Mouse (Mus musculus) activated CD4-positive, CD25-positive, alpha-beta regulatory T cell, adult 9 weeks (primary cell): ENCODE data around the gene Vangl1. TPM values are rescaled to one million over a fixed set of nuclear protein-coding genes. Genes with fewer than 3 reads are reported as not detected.

Experiments used
- polyA plus RNA-seq: library from polyadenylated mRNA; unstranded; fragments of 100-300 nt; shearing (Covaris generic); gene quantifications from one replicate; pipeline ENCODE4 v1.2.1, GENCODE M21; 2017

Gene Vangl1
- polyA plus RNA-seq, result 0.44 TPM

GRCm38 (mm10) chr3:102203781-102204721 is at the start of gene Vangl1:
TSS of gene Vangl1 (minus strand) at chr3:102204693.

Other genes with a start within 250 kb of the Vangl1 start
- gene Nhlh2, start 194.6 kb downstream of the Vangl1 start, polyA plus RNA-seq, result not detected
- not detected for gene Casq2, start 118.3 kb downstream of the Vangl1 start, polyA plus RNA-seq